Mouse (Mus musculus): ENCODE measurements around the gene Ros1.

- TF ChIP-seq EP300 (IDR thresholded peaks at IDR 0.05; ENCODE audit: insufficient read depth, low read depth, low read length) (no peak), CTCF (IDR thresholded peaks at IDR 0.05) (no peak), POLR2A (IDR thresholded peaks at IDR 0.05; ENCODE audit: insufficient read depth, low read depth, low read length) (no peak)
These were observed 24.6 kb upstream of the Ros1 start for GRCm38 (mm10) chr10:52219600-52219999.

Measured in heart, adult 2 months (tissue).